Mouse (Mus musculus) small intestine, adult 2 months (tissue): Measurements from ENCODE around the gene Msmp.

Experiments
- CTCF ChIP-seq: fragments of 200-500 bp; IDR thresholded peaks from 2 replicates; pipeline ENCODE4 v1.5.1; 2012; ENCODE audit warnings: low read depth, mild to moderate bottlenecking, control low read depth, inconsistent platforms, low read length, moderate library complexity, mixed read lengths; ENCODE audit not compliant: insufficient replicate concordance, insufficient read length; ENCODE audit errors: extremely low read depth
- POLR2A ChIP-seq: fragments of 200-500 bp; IDR thresholded peaks from 2 replicates; pipeline ENCODE4 v1.6.1; 2012; ENCODE audit warnings: low read depth, mild to moderate bottlenecking, control low read depth, inconsistent platforms, low read length, moderate library complexity

- TF ChIP-seq CTCF (no peak), POLR2A (no peak)
Measured at GRCm38 (mm10) chr4:43631956-43632920, 47.9 kb upstream of the Msmp start.
